Mouse (Mus musculus) kidney, adult 2 months (tissue): ENCODE measurements around the gene Efcab8.

Experiments
- CTCF ChIP-seq: fragments of 200-500 bp; conservative IDR thresholded peaks from 2 replicates; pipeline ENCODE4 v1.5.1; 2011; ENCODE audit warnings: low read depth, mild to moderate bottlenecking, control low read depth, low read length, moderate library complexity, mixed read lengths; ENCODE audit not compliant: insufficient read depth, insufficient read length
- POLR2A ChIP-seq: fragments of 200-500 bp; IDR thresholded peaks from one replicate; pipeline ENCODE4 v1.6.1; 2011; ENCODE audit warnings: low read depth, low read length, control low read depth

DNA sequence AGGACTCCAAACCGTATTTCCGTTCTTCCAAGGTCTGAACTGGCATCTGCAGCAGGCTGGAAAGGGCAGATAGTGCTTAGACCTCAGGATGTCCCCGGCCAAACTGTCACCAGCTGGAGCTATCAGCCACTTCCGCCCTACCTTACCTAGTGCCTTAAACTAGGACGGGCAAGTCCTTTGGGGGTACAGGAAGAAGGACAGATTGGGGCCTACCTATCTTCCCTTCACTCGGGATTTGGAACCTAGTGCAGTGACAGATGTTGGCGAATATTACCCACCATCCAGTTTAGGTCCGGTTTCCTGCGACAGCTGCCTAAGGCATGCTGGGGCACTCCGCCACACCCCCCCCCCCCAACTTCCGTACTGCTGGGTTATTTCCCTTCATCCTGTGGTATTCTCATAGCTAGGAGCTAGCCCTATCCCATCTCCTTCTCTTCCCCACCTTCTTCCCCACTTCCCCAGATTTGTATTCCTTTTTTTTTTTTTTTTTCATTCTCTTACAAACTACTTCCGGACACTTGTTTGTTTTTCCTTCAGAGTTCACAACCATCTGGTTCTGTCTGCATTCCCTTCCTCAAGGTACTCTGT lies at the start of gene Efcab8:
- TF ChIP-seq CTCF (no peak), POLR2A (no peak)
